ENCODE assay signal across 10 mouse cellular contexts in the genomic region with DNA sequence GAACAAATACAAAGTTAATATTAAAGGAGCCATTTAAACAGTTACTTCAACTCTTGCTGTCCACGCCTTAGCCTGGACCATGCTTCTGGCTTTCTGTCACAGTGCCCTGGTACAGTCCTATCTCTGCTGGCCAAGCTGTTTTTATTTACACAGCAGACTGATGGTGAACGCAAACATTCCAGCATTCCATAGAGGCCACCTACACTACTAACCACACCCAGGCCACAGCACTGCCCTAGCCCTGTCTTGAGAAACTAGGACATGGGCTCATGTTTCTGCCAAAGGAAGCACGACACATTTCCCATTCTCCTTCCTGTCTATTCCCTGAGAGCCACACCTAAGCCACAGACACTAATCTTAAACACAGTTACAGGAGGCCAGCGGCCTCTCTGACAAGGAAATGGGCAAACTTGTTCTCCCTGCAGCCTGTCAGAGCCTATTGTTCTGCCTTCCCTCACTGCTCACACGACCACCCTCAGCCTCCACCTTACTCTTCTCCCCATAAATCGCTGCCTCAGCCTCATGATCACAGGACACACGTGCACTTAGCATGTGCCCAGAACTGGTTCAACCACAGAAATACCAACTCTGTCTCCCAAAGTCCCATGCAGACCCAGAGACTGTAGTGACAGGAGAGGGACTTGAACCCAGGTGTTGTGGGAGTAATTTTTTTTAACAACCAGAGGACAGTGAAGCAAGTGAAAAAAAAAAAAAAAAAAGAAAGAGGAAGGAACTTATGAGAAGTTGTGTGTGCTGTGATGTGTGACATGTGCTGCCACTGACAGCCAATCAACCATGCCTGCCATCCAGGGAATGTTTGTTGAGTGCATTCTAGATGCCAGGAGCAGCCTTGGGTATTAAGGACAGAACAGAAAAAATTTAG. TPM values are rescaled to one million over a fixed set of nuclear protein-coding genes. Genes with fewer than 3 reads are reported as not detected.
DNase-seq lines count a peak whose midpoint lies in the region; ATAC-seq and TF ChIP-seq lines count a peak whose summit lies in the region.
"Had no signal": no experiment of that assay in that cellular context is flagged by ENCODE, and none has a peak within 500 bp of the region (broad histone marks: within the 10 kb centered on the region; RNA-seq: fewer than 3 reads in every experiment).

No protein-coding gene starts in this region.

- TF ChIP-seq CTCF in spleen, adult 2 months (IDR thresholded peaks at IDR 0.05; ENCODE audit: extremely low read depth, insufficient read depth, insufficient read length, insufficient replicate concordance) = no peak
- TF ChIP-seq CTCF in heart, postnatal 0 days (IDR thresholded peaks at IDR 0.05; ENCODE audit: low read depth) = no peak

- 39% methylated on average over 7 of the region's 7 CpGs for WGBS in spleen, adult 2 months
- 47% methylated on average over 7 of the region's 7 CpGs for WGBS in heart, postnatal 0 days
- WGBS in liver, embryonic 11.5 days = 30% methylated on average over 7 of the region's 7 CpGs
- WGBS in stomach, embryonic 16.5 days = 40% methylated on average over 7 of the region's 7 CpGs
- WGBS in midbrain, embryonic 14.5 days = 72% methylated on average over 7 of the region's 7 CpGs

- H3K4me2 ChIP-seq in heart, postnatal 0 days (ENCODE audit: low read depth, low read length) = peak overlapping the region; percentile 13; the same call in 1 of the 2 replicates
- H3K4me2 ChIP-seq in liver, embryonic 11.5 days = no peak overlapping the region
- H3K4me2 ChIP-seq in stomach, embryonic 16.5 days (ENCODE audit: low read depth, low read length) = no peak overlapping the region
- no peak overlapping the region for H3K4me2 ChIP-seq in midbrain, embryonic 14.5 days (ENCODE audit: low read length)
- H3K4me2 ChIP-seq: midbrain, embryonic 12.5 days had no signal

- peak; percentile 73 for ATAC-seq in heart, postnatal 0 days (ENCODE audit: insufficient read depth, low read depth)
- ATAC-seq in liver, embryonic 11.5 days (replicated peaks; ENCODE audit: low FRiP score) = 0 out of 2 replicates have a peak, but pooled peaks have one; percentile 11
- peak; percentile 89 for ATAC-seq in stomach, embryonic 16.5 days (ENCODE audit: insufficient read depth, low FRiP score)
- ATAC-seq in midbrain, embryonic 14.5 days (ENCODE audit: low FRiP score, low TSS enrichment) = no peak
- ATAC-seq: Patski had no signal

- no peak overlapping the region for H3K9ac ChIP-seq in heart, postnatal 0 days (replicated peaks; ENCODE audit: low read depth, low read length)
- H3K9ac ChIP-seq in liver, embryonic 11.5 days (ENCODE audit: low read depth, low read length) = no peak overlapping the region
- no peak overlapping the region for H3K9ac ChIP-seq in stomach, embryonic 16.5 days (ENCODE audit: low read length)
- no peak overlapping the region for H3K9ac ChIP-seq in midbrain, embryonic 14.5 days (replicated peaks; ENCODE audit: low read length)
- H3K9ac ChIP-seq: midbrain, embryonic 12.5 days had no signal

- DNase-seq in spleen, adult 2 months (ENCODE audit: low read depth in 1 of 2, low spot score in 2 of 2) = no peak
- DNase-seq in spleen, postnatal 14 days (ENCODE audit: low spot score in 2 of 2) = no peak
- peak; percentile 78 for DNase-seq in heart, postnatal 0 days (ENCODE audit: low spot score)
- no peak for DNase-seq in liver, embryonic 11.5 days (ENCODE audit: low spot score)
- no peak for DNase-seq in left cerebral cortex, adult 8-10 months (ENCODE audit: low spot score in 2 of 2)
- DNase-seq in midbrain, embryonic 14.5 days = no peak
- no peak for DNase-seq in thymus, postnatal 0 days (ENCODE audit: low spot score)

- no peaks in the 10 kb centered on the region for H3K36me3 ChIP-seq in spleen, adult 2 months (ENCODE audit: control insufficient read depth, insufficient read depth, low read length)
- H3K36me3 ChIP-seq in heart, postnatal 0 days (replicated peaks; ENCODE audit: control insufficient read depth, insufficient read depth, low read length) = no peaks in the 10 kb centered on the region
- H3K36me3 ChIP-seq in liver, embryonic 11.5 days (ENCODE audit: control insufficient read depth, insufficient read depth, low read length) = no peaks in the 10 kb centered on the region
- no peaks in the 10 kb centered on the region for H3K36me3 ChIP-seq in stomach, embryonic 16.5 days (ENCODE audit: control insufficient read depth, insufficient read depth, low read length)
- no peaks in the 10 kb centered on the region for H3K36me3 ChIP-seq in midbrain, embryonic 14.5 days (ENCODE audit: control insufficient read depth, insufficient read depth, low read length)
- H3K36me3 ChIP-seq: midbrain, embryonic 12.5 days had no signal

- H3K4me1 ChIP-seq in spleen, adult 2 months (ENCODE audit: control insufficient read depth, insufficient read depth, insufficient read length) = peaks cover 27% of the 10 kb centered on the region; the same call in 1 of the 2 replicates
- H3K4me1 ChIP-seq in heart, postnatal 0 days (ENCODE audit: control insufficient read depth, insufficient read depth) = peaks cover 13% of the 10 kb centered on the region
- H3K4me1 ChIP-seq in liver, embryonic 11.5 days (replicated peaks; ENCODE audit: control insufficient read depth, insufficient read depth, low read length) = peaks cover 62% of the 10 kb centered on the region
- peaks cover 37% of the 10 kb centered on the region for H3K4me1 ChIP-seq in stomach, embryonic 16.5 days (ENCODE audit: control insufficient read depth, insufficient read depth, low read length)
- no peaks in the 10 kb centered on the region for H3K4me1 ChIP-seq in midbrain, embryonic 14.5 days (ENCODE audit: control insufficient read depth, insufficient read depth, low read length)

- peak; percentile 71 for TF ChIP-seq EP300 in heart, postnatal 0 days (IDR thresholded peaks at IDR 0.05; ENCODE audit: low read depth)

- no peak overlapping the region for H3K4me3 ChIP-seq in spleen, adult 2 months (ENCODE audit: extremely low read depth, insufficient read depth, insufficient read length)
- no peak overlapping the region for H3K4me3 ChIP-seq in heart, postnatal 0 days (ENCODE audit: low read depth, low read length)
- no peak overlapping the region for H3K4me3 ChIP-seq in liver, embryonic 11.5 days (ENCODE audit: low read depth, low read length)
- no peak overlapping the region for H3K4me3 ChIP-seq in stomach, embryonic 16.5 days (replicated peaks; ENCODE audit: low read length)
- no peak overlapping the region for H3K4me3 ChIP-seq in midbrain, embryonic 14.5 days (replicated peaks; ENCODE audit: low read depth, low read length)
- H3K4me3 ChIP-seq: midbrain, embryonic 12.5 days had no signal

- peak overlapping the region; percentile 59 for H3K27ac ChIP-seq in spleen, adult 2 months (ENCODE audit: insufficient read depth, low read length)
- H3K27ac ChIP-seq in heart, postnatal 0 days (ENCODE audit: low read depth) = peak overlapping the region; percentile 88
- H3K27ac ChIP-seq in liver, embryonic 11.5 days (ENCODE audit: low read depth, low read length) = no peak overlapping the region
- H3K27ac ChIP-seq in stomach, embryonic 16.5 days (ENCODE audit: low read length) = peak overlapping the region; percentile 63
- H3K27ac ChIP-seq in midbrain, embryonic 14.5 days (replicated peaks; ENCODE audit: low read depth, low read length) = no peak overlapping the region
- H3K27ac ChIP-seq: midbrain, embryonic 12.5 days had no signal

- no peaks in the 10 kb centered on the region for H3K27me3 ChIP-seq in spleen, adult 2 months (ENCODE audit: control insufficient read depth, insufficient read depth, low read length)
- no peaks in the 10 kb centered on the region for H3K27me3 ChIP-seq in heart, postnatal 0 days (ENCODE audit: control insufficient read depth, insufficient read depth, low read length)
- H3K27me3 ChIP-seq in liver, embryonic 11.5 days (replicated peaks; ENCODE audit: control insufficient read depth, insufficient read depth, low read length) = no peaks in the 10 kb centered on the region
- no peaks in the 10 kb centered on the region for H3K27me3 ChIP-seq in stomach, embryonic 16.5 days (ENCODE audit: control insufficient read depth, insufficient read depth, low read length)
- no peaks in the 10 kb centered on the region for H3K27me3 ChIP-seq in midbrain, embryonic 14.5 days (ENCODE audit: control insufficient read depth, insufficient read depth, low read length)
- H3K27me3 ChIP-seq: midbrain, embryonic 12.5 days; Patski had no signal

- TF ChIP-seq POLR2A in spleen, adult 2 months (IDR thresholded peaks at IDR 0.05; ENCODE audit: low read depth, low read length) = no peak

- H3K9me3 ChIP-seq in heart, postnatal 0 days (replicated peaks; ENCODE audit: control insufficient read depth, low read length) = no peaks in the 10 kb centered on the region
- no peaks in the 10 kb centered on the region for H3K9me3 ChIP-seq in liver, embryonic 11.5 days (ENCODE audit: control insufficient read depth, low read length)
- H3K9me3 ChIP-seq in stomach, embryonic 16.5 days (replicated peaks; ENCODE audit: control insufficient read depth, low read length) = no peaks in the 10 kb centered on the region
- H3K9me3 ChIP-seq in midbrain, embryonic 14.5 days (ENCODE audit: control insufficient read depth, low read length) = no peaks in the 10 kb centered on the region
- H3K9me3 ChIP-seq: midbrain, embryonic 12.5 days had no signal

RNA-seq across cellular contexts. Expression of a gene that starts 3.0 kb away (rescaled TPM):
- 15.0 and 17.4 TPM in 2 replicates for polyA plus RNA-seq in spleen, adult 2 months (2012; rRNA removed)
- 7.7 and 10.6 TPM in 2 replicates for total RNA-seq in heart, postnatal 0 days (2014; rRNA removed; ENCODE audit: low replicate concordance)
- 5.3 and 6.1 TPM in 2 replicates for polyA plus RNA-seq in heart, postnatal 0 days (2015; fragmentation: Nextera tagmentation; extraction: Ambion mirVana)
- polyA plus RNA-seq in liver, embryonic 11.5 days (2014; fragmentation: Nextera tagmentation; extraction: Ambion mirVana) = 2.7 and 3.2 TPM in 2 replicates
- polyA plus RNA-seq in stomach, embryonic 16.5 days (2015; fragmentation: Nextera tagmentation; extraction: Ambion mirVana) = 2.3 and 2.8 TPM in 2 replicates
- total RNA-seq in left cerebral cortex, adult 8-10 months (2022) = 1 to 10 TPM; 1.9 to 4.3 (median 2.9) TPM
- polyA plus RNA-seq in midbrain, embryonic 14.5 days (2014; fragmentation: Nextera tagmentation; extraction: Ambion mirVana) = 0.70 and 1.1 TPM in 2 replicates
- 8.4 and 10.0 TPM in 2 replicates for polyA plus RNA-seq in thymus, postnatal 0 days (2015; fragmentation: Nextera tagmentation; extraction: Ambion mirVana)

RNA-seq across cellular contexts. Expression of a gene that starts 11.9 kb away (rescaled TPM):
- polyA plus RNA-seq in spleen, adult 2 months (2012; rRNA removed) = 8.0 and 8.1 TPM in 2 replicates
- total RNA-seq in heart, postnatal 0 days (2014; rRNA removed; ENCODE audit: low replicate concordance) = 1.7 and 6.3 TPM in 2 replicates
- polyA plus RNA-seq in heart, postnatal 0 days (2015; fragmentation: Nextera tagmentation; extraction: Ambion mirVana) = 6.1 and 6.3 TPM in 2 replicates
- 20.1 and 20.5 TPM in 2 replicates for polyA plus RNA-seq in liver, embryonic 11.5 days (2014; fragmentation: Nextera tagmentation; extraction: Ambion mirVana)
- 10.9 and 11.9 TPM in 2 replicates for polyA plus RNA-seq in stomach, embryonic 16.5 days (2015; fragmentation: Nextera tagmentation; extraction: Ambion mirVana)
- 1 to 10 TPM; 3.6 to 4.1 (median 3.8) TPM for total RNA-seq in left cerebral cortex, adult 8-10 months (2022)
- polyA plus RNA-seq in midbrain, embryonic 14.5 days (2014; fragmentation: Nextera tagmentation; extraction: Ambion mirVana) = 6.1 and 8.7 TPM in 2 replicates
- 14.5 and 15.1 TPM in 2 replicates for polyA plus RNA-seq in thymus, postnatal 0 days (2015; fragmentation: Nextera tagmentation; extraction: Ambion mirVana)

RNA-seq across cellular contexts. Expression of a gene that starts 44.7 kb away (rescaled TPM):
- polyA plus RNA-seq in spleen, adult 2 months (2012; rRNA removed) = 32.9 and 36.5 TPM in 2 replicates
- 24.9 and 25.2 TPM in 2 replicates for total RNA-seq in heart, postnatal 0 days (2014; rRNA removed; ENCODE audit: low replicate concordance)
- polyA plus RNA-seq in heart, postnatal 0 days (2015; fragmentation: Nextera tagmentation; extraction: Ambion mirVana) = 7.7 and 8.6 TPM in 2 replicates
- 15.5 and 19.3 TPM in 2 replicates for polyA plus RNA-seq in liver, embryonic 11.5 days (2014; fragmentation: Nextera tagmentation; extraction: Ambion mirVana)
- polyA plus RNA-seq in stomach, embryonic 16.5 days (2015; fragmentation: Nextera tagmentation; extraction: Ambion mirVana) = 8.8 and 9.6 TPM in 2 replicates
- 10 to 100 TPM; 35.9 to 39.9 (median 38.0) TPM for total RNA-seq in left cerebral cortex, adult 8-10 months (2022)
- polyA plus RNA-seq in midbrain, embryonic 14.5 days (2014; fragmentation: Nextera tagmentation; extraction: Ambion mirVana) = 14.8 and 17.5 TPM in 2 replicates
- 15.4 and 17.6 TPM in 2 replicates for polyA plus RNA-seq in thymus, postnatal 0 days (2015; fragmentation: Nextera tagmentation; extraction: Ambion mirVana)

RNA-seq across cellular contexts. Expression of a gene that starts 54.0 kb away (rescaled TPM):
- polyA plus RNA-seq in spleen, adult 2 months (2012; rRNA removed) = not detected in 2 replicates
- not detected in 2 replicates for total RNA-seq in heart, postnatal 0 days (2014; rRNA removed; ENCODE audit: low replicate concordance)
- not detected in 2 replicates for polyA plus RNA-seq in heart, postnatal 0 days (2015; fragmentation: Nextera tagmentation; extraction: Ambion mirVana)
- polyA plus RNA-seq in liver, embryonic 11.5 days (2014; fragmentation: Nextera tagmentation; extraction: Ambion mirVana) = not detected in 2 replicates
- not detected in 2 replicates for polyA plus RNA-seq in stomach, embryonic 16.5 days (2015; fragmentation: Nextera tagmentation; extraction: Ambion mirVana)
- total RNA-seq in left cerebral cortex, adult 8-10 months (2022) = not detected
- not detected in 2 replicates for polyA plus RNA-seq in midbrain, embryonic 14.5 days (2014; fragmentation: Nextera tagmentation; extraction: Ambion mirVana)
- 1.6 and 2.0 TPM in 2 replicates for polyA plus RNA-seq in thymus, postnatal 0 days (2015; fragmentation: Nextera tagmentation; extraction: Ambion mirVana)
- polyA plus RNA-seq: midbrain, embryonic 12.5 days; Patski had no signal

Comparison
In these comparisons a context has a peak if more than half of its experiments do, and no peak if none do; other contexts are left out.
1. H3K27ac ChIP-seq: peak in spleen, adult 2 months (single experiment), heart, postnatal 0 days (single experiment) and stomach, embryonic 16.5 days (single experiment); none in liver, embryonic 11.5 days (single experiment) and midbrain, embryonic 14.5 days (single experiment).